Mouse (Mus musculus) neural tube, postnatal 0 days (tissue): ENCODE measurements around the gene Xrra1. TPM values are rescaled to one million over a fixed set of nuclear protein-coding genes. Genes with fewer than 3 reads are reported as not detected.

Source experiments
- polyA plus RNA-seq: library from polyadenylated mRNA; unstranded; fragments of >200 nt; fragmentation: Nextera tagmentation; extraction: Ambion mirVana; gene quantifications from 2 replicates; pipeline ENCODE4 v1.2.1, GENCODE M21; 2015

The Xrra1 gene
- 0.78 and 0.85 TPM in 2 replicates for polyA plus RNA-seq

GRCm38 (mm10) chr7:99858813-99859585 is at the start of gene Xrra1:
Xrra1 (plus strand) TSS chr7:99859116.

GRCm38 (mm10) chr7:99828083-99828570 is 30.8 kb upstream of the Xrra1 start, which contains the start of gene Neu3:
Neu3 (minus strand) TSS chr7:99828417.

GRCm38 (mm10) chr7:99863362-99863761 is 4.4 kb downstream of the Xrra1 start, which contains the start of gene Spcs2:
Spcs2 (minus strand) TSS chr7:99863462.

Other genes with a start within 250 kb of the Xrra1 start
- 3.7 TPM in 2 replicates for gene Tpbgl, start 232.0 kb upstream of the Xrra1 start, polyA plus RNA-seq
- 7.3 and 8.9 TPM in 2 replicates for gene Slco2b1, start 147.8 kb upstream of the Xrra1 start, polyA plus RNA-seq
- not detected in 2 replicates for gene Olfr520, start 128.8 kb upstream of the Xrra1 start, polyA plus RNA-seq
- gene Olfr521, start 95.6 kb upstream of the Xrra1 start, polyA plus RNA-seq, result not detected in 2 replicates
- 2.3 and 2.5 TPM in 2 replicates for gene Neu3, start 30.7 kb upstream of the Xrra1 start, polyA plus RNA-seq
- gene Spcs2, start 4.3 kb downstream of the Xrra1 start, polyA plus RNA-seq, result 274 and 277 TPM in 2 replicates
- gene Rnf169, start 121.3 kb downstream of the Xrra1 start, polyA plus RNA-seq, result 3.2 and 3.7 TPM in 2 replicates
- gene Chrdl2, start 147.1 kb downstream of the Xrra1 start, polyA plus RNA-seq, result 0.32 and 0.64 TPM in 2 replicates